Mouse (Mus musculus): ENCODE measurements around the gene Polr3h.
A peak's percentile ranks its signal among the peaks of the same experiment; 100 is the strongest.
"Not testable (repeated sequence)": the region's sequence is repeated elsewhere in the genome, so short reads cannot be mapped to it uniquely, and the experiment has no call there.

Polr3h gene

DNA sequence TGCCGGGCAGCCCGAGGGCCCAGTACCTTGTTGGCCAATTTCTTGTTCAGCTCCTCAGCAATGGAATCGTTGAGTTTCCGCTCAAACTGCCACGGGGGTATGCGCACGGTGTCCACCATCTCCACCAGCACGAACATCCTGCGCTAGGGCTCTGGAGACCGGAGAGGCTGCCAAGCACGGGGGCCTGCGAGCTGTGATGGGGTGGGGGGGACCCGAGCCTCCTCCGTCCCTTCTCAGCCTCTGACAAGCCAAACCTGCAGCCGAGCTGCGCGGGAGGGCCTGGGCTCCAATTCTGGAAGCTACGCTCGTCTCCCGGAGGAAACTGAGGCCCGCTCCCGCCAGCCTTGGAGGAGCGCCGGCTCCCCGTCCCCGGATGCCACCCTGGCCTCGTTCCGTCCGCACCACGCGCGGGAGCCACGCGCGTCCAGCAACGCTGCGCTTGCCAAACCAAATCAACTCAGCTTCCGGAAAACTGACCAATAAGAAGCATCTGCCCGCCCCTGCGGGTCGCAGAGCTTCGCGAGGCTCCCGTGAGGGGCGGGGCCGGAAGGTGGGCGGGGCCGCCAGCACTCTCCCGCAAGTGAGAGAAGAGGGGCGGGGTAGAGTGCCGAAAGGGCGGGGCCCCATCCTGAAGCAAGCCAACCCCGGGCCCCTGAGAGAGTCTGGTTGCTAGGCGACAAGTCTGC lies at the start of gene Polr3h:
Gene Polr3h (minus strand): TSS at position 481 of the 686 bp plus-strand sequence.
- peak; percentile 96 to 97 for DNase-seq (ENCODE audit: inconsistent age in 2 of 2, low spot score in 1 of 2)

DNA sequence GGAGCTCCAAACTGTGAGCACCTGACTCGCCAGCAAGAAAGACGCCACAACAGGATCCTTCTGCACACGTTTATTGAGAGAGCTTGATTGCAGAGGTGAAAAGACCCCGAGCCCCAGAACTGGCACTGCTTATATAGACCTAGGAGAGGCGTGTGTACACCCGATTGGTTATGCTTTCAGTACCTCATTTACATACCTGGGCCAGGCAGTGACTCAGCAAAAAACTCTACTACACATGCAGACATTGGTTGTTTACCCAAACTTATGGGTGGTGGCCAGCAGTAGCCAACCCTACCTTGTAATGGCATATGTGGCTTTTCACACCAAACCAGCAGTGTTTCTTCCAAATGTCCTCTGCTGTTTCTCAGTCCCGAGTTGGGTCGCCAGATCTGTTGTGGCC lies 49.1 kb upstream of the Polr3h start:
- DNase-seq (ENCODE audit: inconsistent age in 2 of 2, low spot score in 1 of 2): not testable (repeated sequence)

DNA sequence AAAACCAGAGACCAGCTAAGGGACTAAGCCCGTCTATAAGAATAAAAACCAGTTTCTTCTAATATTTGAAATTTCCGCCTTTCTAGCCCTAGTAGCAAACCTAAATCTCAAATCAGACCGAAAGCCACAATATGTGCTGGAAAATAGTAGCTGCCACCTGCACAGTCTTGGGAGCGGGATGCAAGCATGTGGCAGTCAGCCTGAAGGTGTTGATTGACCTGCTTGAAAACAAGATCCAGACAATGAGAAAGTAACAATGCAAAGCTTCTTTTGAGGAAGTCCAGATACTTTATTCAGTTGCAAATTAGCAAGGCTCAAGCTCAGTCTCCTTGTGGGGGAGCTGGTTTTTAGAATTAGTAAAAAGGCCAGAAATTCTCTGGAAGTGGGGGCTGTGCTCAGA lies 44.5 kb upstream of the Polr3h start:
- not testable (repeated sequence) for DNase-seq (ENCODE audit: inconsistent age in 2 of 2, low spot score in 1 of 2)

DNA sequence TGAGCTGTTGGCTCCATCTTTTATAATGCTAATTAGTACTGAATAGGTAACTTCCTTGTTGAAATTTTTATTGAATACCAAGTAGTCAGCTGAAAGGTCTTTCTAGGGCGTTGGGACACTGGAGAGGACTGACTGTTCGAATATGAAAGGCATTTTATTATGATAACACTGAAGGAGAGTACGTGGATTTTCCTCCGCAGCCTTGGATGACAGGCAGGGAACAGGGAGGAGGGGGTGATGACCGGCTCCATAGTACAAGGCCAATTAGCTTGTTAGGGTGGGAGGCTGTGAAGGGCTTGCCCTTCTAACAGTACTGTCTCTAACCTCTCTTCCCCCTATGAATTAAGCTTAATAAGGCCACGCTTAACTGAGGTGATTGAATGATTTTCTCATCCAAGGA lies 43.6 kb upstream of the Polr3h start:
- DNase-seq (ENCODE audit: inconsistent age in 2 of 2, low spot score in 1 of 2): not testable (repeated sequence)

DNA sequence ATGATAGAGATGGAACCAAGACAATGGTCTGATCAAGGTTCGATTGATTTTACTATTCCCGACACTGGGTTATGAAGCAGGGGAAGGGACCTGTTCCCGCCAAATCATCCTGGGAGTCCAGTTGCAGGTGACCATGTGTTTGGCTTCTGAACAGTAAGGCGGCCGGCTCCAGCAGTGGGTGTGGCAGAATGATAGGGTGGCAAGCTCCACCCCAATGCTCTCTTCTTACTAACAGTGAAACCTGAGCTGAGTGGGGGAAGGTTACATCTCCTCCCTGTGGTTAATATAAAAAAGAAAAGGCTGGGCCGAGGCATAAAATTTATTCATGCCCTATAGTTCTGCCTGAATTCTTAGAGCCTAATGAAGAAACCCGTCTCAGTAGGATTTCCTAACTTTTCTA lies 43.1 kb upstream of the Polr3h start:
- DNase-seq (ENCODE audit: inconsistent age in 2 of 2, low spot score in 1 of 2): no peak

DNA sequence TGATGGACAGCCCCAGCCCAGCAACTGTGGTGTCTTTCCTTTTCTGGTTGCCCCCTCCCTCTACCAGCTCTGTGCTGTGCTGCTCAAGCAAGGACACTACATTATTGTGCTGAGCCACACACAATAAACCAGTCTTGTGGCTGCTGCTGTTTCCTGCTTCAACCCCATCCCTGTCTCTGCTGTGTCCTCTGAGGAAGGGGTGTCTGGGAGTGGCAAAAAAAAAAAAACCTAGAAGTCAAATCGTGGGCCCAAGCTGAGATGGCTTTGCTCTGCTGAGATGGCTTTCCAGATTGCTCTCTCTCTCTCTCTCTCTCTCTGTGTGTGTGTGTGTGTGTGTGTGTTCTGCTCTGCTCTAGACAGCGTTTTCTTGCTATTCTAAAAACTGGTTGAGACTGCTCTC lies 42.4 kb upstream of the Polr3h start:
- DNase-seq (ENCODE audit: inconsistent age in 2 of 2, low spot score in 1 of 2): no peak

DNA sequence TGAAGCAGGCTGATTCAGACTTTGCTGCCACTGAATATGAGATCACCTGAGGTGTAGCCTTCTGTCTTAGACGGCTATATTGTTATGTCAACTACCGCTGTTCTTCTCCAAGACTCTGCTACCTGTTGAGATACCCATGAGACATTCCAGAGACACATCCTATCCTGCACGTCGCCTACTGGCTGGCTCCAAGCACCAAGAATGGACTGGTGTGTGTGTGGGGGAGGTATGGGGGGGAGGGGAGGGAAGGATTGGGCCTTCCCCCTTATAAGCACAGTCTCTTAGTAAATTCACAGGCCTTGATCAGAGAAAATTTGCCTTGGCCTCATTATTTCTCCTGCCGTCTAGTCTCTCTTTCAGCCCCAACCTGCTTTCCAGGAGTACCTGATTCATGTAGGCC lies 41.8 kb upstream of the Polr3h start:
- DNase-seq (ENCODE audit: inconsistent age in 2 of 2, low spot score in 1 of 2): no peak

DNA sequence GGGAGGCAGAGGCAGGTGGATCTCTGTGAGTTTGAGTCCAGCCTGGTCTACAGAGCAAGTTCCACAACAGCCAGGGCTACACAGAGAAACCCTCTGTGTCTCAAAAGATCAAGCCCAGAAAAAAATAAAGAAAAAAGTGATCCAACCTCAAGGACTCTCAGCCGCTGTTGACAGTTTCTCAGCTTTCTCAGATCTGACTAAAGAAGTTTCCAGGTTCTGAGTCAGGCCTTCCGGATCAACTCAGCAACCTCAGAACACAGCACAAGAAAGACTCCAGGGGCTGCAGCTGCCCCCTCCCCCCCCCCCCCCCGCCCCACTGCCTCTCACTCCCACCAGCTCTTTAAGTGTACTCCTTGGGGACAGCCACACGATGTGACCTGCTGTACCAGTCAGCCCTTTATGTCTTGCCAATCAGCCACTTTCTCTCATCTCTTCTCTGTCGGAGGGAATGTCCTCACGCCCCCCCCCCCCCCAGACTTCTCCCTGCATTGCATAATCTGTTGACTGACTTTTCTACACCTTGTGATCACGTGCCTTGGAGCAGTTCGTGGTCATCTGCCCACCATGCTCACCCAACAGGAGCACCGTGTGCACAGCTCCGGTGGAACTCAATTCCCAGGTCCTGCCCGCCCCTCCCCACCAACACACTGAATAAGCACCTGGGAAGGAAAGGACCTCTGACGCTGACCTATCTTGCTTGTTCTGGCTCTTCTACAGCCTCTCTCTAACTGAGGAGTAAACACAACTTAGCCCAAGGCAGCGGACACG lies 40.2 kb upstream of the Polr3h start:
- no peak for DNase-seq (ENCODE audit: inconsistent age in 2 of 2, low spot score in 1 of 2)

DNA sequence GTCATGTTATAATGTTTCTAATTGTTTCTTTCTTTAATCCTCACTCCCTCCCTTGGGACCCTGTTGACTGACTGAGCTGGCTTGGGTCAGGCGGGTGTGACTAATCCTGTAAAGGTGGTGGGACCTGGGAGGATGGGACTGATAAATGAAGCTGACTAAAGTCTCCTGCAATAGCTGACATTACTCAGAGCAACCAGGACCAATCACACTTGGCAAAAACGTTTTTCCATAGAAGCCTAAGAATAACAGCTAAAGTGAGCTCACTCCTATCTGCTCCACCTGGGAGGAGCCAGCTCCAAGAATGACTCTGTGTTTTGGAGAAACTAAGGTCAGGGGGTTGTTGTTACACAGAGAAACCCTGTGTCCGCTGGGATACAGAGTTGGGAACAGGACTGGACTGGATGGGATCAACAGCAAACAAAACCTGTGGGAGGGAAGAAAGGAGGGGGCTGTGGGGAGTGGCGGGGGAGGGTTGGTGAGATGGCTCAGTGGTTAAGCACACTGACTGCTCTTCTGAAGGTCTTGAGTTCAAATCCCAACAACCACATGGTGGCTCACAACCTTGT lies 39.0 kb upstream of the Polr3h start:
- DNase-seq (ENCODE audit: inconsistent age in 2 of 2, low spot score in 1 of 2): peak in 1 of 2 experiments; percentile 62

DNA sequence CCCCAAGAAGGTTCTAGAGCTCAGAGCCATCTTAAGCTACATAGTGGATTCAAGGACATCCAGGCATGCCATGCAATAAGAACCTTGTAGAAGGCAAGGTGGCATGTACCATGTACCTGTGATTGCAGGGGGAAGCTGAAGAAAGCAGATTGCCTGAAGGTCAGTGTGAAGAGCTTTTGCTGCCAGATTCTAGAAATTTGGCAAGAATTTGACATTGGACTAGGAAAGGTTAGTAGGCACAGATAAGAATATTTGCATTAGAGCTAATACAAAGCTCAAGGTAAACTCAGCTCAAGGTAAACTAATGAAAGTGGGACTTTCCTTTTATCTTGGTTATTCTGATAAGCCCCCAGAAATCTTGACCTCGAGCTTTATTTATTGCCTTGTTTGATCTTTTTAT lies 38.2 kb upstream of the Polr3h start:
- peak in 1 of 2 experiments; percentile 70 for DNase-seq (ENCODE audit: inconsistent age in 2 of 2, low spot score in 1 of 2)

DNA sequence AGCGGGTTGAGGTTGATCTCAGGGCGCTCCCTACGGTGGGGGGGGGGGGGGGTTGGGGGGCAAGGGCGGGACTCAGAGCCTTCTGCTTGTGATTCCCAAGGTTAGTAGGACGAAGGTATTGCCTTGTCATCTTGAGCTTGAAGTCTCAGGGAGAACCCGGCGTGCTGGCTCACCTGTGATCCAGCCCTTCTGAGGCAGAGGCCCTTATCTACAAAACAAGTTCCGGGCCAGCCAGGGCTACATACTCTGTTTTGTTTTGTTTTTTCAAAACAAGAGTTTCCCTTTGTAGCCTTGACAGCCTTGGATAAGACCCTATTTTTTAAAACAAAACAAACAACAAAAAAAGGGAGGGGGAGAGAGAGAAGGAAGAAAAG lies 35.0 kb upstream of the Polr3h start:
- DNase-seq (ENCODE audit: inconsistent age in 2 of 2, low spot score in 1 of 2): no peak

DNA sequence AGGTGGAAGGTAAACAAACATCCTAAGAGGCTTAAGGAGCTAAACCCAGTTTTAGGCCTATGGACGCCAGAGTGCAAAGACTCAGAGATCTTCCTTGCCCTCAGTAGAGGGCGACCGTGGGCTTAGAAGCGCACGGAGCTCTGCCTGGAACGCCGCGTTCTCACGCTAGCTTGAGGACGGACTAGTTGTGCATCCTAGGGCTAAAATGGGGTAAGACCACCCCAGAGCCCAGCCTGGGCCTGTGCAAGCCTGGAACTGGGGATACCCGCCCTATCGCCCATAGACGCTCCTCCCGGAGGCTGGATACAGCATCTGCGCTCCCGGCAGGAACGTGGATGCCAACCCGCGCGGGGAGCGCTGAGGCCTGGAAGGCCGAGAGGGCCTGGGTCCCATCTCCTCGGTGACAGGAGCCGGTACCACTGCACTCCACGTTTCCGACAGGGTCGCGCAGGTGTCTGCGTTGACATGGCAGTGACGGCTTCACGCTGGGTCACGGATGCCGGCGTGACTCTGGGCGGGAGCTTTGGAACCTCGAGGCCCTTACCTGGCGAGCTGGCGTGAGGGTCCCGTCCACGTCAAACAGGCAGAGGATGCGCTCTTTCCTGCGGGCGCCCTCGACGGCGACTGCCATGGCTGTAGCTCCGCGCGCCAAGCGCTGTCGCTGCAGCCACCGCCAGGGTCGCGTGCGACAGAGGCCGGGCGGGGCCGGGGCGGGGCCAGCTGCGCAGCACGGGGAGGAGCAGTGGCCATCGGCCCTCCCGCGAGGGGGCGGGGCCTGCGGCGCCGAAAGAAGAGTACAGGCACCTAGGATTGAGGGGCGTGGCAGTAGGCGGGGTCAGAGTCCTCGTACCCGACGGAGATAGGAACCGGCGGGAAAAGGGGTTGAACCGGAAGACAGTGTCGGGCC lies 34.4 kb upstream of the Polr3h start, which contains the start of gene Pmm1:
Gene Pmm1 (minus strand): TSS at position 760 of the 907 bp plus-strand sequence.
- DNase-seq (ENCODE audit: inconsistent age in 2 of 2, low spot score in 1 of 2): peak; percentile 99

DNA sequence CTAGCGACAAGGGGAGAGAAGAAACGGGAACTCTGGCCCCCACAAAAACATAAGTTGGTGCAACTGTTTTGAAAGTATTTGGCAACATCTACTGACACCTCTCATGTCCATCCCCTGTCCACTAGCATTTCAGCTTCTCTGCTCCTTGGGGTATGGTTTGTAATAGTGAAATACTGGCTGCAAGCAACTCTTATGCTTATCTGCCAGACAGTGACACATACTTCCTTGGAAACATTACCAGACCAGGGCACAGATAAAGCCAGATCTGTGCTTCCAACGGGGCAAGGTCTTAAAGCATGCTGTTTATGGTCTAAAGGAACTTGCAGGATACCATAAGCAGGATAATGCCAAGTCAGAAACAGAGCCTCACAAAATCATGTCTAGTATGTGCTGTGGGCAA lies 32.9 kb upstream of the Polr3h start:
- DNase-seq (ENCODE audit: inconsistent age in 2 of 2, low spot score in 1 of 2): peak in 1 of 2 experiments; percentile 75

DNA sequence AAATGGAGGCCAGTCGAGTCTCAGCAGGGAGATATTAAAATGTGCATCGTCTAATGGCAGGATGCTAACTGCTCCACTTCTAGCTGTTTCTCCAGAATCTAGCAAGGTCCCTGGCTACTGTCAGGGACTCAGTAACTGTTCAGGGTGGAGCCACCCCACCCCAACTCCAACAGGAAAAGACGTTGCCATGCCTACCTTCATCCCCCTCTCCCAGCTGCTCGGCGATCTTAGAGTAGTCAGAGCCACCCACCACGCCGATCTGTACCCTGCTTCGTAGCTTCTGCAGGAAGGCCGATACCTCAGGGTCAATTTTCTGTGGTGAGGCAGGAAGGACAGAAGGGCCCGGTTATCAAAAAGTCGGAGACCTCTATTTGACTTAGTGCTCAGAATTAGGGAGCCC lies 31.6 kb upstream of the Polr3h start:
- DNase-seq (ENCODE audit: inconsistent age in 2 of 2, low spot score in 1 of 2): peak in 1 of 2 experiments; percentile 9

DNA sequence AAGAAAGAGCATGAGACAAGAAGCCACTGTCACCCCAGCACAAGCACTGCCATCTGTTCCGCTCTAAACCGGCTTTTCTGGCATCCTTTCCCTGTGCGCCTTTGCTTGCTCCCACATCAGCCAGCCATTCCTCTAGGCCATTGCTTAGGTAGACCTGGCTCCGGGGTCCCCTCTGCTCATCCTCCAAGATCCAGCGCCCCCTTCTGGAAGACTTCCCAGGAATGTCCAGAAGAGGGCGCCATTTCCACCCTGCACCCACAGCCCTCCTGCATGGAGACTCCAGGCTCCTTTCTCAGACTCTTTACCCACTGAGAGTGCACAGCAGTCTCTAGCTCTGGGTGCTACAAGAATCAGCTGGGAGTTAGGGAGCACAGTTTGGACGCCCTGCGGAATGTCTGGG lies 30.4 kb upstream of the Polr3h start:
- DNase-seq (ENCODE audit: inconsistent age in 2 of 2, low spot score in 1 of 2): peak; percentile 48 to 78

DNA sequence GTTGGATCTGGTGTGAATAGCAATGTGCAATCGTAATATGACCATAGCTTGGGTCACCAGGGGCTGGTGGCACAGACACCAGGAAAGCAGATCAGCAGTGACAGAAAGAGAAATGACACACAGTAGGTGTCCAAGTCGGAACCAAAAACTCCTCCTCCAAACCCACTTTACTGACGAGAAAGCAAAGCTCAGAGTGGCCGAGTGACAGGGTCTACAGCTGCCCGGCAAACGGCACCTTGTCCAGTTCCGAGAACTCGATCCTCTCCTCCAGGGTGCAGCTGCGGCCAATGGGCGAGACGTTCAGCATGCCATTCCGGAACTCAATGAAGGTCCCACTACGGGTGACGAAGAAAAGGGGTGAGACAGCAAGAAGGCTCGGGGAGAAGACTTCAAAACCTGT lies 29.4 kb upstream of the Polr3h start:
- DNase-seq (ENCODE audit: inconsistent age in 2 of 2, low spot score in 1 of 2): no peak

DNA sequence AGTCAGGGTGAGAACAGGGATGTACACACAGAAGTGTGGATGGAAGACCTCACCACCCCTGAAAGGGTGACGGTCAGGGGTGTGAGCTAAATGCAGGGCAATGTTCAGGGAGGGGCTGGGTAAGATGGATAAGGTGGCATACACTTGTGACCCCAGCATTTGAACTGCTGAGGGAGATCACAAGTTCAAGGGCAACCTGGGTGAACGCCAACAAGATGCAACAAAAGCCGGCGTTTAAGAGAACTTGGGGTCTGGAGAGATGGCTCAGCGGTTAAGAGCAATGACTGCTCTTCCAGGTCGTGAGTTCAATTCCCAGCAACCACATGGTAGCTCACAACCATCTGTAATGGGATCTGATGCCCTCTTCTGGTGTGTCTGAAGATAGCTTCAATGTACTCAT lies 28.7 kb upstream of the Polr3h start:
- no peak for DNase-seq (ENCODE audit: inconsistent age in 2 of 2, low spot score in 1 of 2)

DNA sequence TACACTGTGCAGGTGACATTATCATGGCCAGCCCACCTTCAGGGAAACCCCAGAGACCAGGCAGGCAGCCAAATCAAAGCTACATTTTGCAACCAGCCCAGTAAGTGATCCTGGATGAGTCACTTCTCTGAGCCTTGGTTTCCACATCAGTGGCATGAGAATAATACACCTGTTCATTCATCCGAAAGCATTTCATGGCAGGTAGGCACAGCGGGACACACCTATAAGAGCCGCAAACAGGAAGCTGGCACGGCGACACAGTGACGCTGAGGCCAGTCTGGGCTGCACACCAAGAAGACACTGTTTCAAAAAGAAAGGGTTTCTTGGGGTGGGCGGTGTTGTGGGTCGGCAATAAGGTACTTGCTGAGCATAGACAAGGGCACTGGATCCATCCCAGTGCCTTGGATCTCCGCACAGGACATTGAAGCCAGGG lies 28.1 kb upstream of the Polr3h start:
- DNase-seq (ENCODE audit: inconsistent age in 2 of 2, low spot score in 1 of 2): no peak

DNA sequence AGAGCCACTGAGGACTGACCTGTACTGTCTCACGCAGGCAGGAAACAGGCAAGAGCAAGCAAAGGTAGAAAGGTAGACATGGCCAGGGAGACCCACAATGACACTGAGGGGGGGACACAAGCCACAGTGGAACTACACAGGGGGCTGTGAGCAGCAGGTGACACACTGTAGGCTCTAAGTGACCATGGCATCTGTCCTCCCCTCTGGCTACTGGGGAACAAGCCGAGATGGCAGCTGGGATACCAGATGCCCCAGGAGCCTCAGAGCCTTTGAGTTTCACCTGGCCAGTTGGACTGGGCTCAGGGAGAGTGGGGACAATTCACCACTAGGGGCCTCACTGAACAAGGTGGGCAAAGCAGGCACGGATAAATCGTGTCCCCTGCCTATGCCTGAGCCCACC lies 26.3 kb upstream of the Polr3h start:
- DNase-seq (ENCODE audit: inconsistent age in 2 of 2, low spot score in 1 of 2): no peak

DNA sequence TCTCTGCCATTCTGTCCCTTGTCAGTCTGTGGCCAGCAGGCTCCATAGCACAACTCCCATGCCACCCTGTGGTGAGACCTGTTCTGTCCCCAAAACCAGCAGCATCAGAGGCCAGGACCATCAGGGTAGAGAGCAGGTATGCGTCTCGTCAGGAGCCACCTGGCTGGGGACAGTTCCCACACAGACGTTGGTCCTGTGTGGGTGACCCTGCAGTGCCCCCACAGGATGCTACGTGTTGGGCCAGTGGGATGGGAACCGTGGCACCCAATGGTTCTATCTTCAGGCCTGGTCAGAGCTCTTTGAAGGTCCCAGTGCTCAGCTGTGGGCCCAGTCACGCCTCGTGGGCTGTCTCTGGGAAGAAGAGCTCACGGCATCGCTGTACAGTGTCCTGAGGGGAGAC lies 25.1 kb upstream of the Polr3h start:
- DNase-seq (ENCODE audit: inconsistent age in 2 of 2, low spot score in 1 of 2): no peak

DNA sequence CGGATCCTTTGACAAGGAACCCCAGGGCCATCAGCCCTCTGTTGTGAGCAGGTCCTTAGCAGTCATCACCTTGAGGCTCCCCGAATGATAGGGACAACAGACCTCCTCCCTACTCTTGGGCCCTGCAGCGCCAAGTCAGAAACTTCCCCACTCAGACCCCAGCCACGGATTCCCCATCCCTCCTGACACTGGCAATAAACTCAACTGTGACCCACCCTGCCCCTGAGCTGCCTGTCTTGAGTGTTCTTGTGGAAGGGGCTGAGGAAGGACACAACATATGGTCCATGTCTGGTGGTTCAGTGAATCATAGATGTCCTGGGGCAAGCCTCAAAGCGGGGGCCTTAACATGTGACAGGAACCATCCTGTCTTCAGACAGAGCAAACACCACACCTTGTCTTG lies 24.7 kb upstream of the Polr3h start:
- no peak for DNase-seq (ENCODE audit: inconsistent age in 2 of 2, low spot score in 1 of 2)

All from adrenal gland, adult (tissue).